Mouse (Mus musculus): ENCODE data around the gene Cmtm2a.

- no peak for TF ChIP-seq CTCF (conservative IDR thresholded peaks at IDR 0.05; ENCODE audit: low read length)
- no peak for TF ChIP-seq POU5F1 (IDR thresholded peaks at IDR 0.05; ENCODE audit: borderline replicate concordance, low read length)
- TF ChIP-seq NANOG (IDR thresholded peaks at IDR 0.05; ENCODE audit: borderline replicate concordance, low read length): no peak
These were observed 43.5 kb downstream of the Cmtm2a start for GRCm38 (mm10) chr8:104249442-104249996.
